Mouse (Mus musculus) gastrocnemius, postnatal 10 days (tissue): ENCODE results near the gene Hagh. TPM values are rescaled to one million over a fixed set of nuclear protein-coding genes. Genes with fewer than 3 reads are reported as not detected.
A peak's percentile ranks its signal among the peaks of the same experiment; 100 is the strongest.

Experiments used
- DNase-seq: peaks from one replicate; pipeline ENCODE4 v3.0.0; 2021; ENCODE audit warnings: mixed read lengths
- long read RNA-seq, 2 experiments: library from polyadenylated mRNA; stranded (forward); transcript quantifications; one replicate each; pipeline ENCODE4 v2.0.0; 2021
- total RNA-seq, 2 experiments: library from RNA; stranded (reverse); gene quantifications; 2 replicates each; pipeline ENCODE4 v1.2.3; 2021

The Hagh gene
- total RNA-seq: 10 to 100 TPM; 78.0 to 86.1 TPM
- long read RNA-seq, experiment 1, transcript Hagh-202 (9 exons, 1,191 nt): major isoform, 70 of 83 reads
- long read RNA-seq, experiment 1, partial matches to known transcripts: 3 of 83 reads
- long read RNA-seq, experiment 1, other reads (novel, unspliced or antisense): 10 of 83 reads
- long read RNA-seq, experiment 2, transcript Hagh-202 (9 exons, 1,191 nt): major isoform, 81 of 94 reads
- long read RNA-seq, experiment 2, partial matches to known transcripts: 1 of 94 reads
- long read RNA-seq, experiment 2, other reads (novel, unspliced or antisense): 12 of 94 reads

- DNase-seq: no peak
These were observed at the start of gene Hagh for GRCm38 (mm10) chr17:24839842-24840241. Gene Hagh, plus strand, starts transcription at chr17:24840143.

GRCm38 (mm10) chr17:24792190-24792589 is 47.8 kb upstream of the Hagh start:
- no peak for DNase-seq

GRCm38 (mm10) chr17:24794791-24795190 is 45.2 kb upstream of the Hagh start:
- no peak for DNase-seq

GRCm38 (mm10) chr17:24796969-24797368 is 43.0 kb upstream of the Hagh start:
- no peak for DNase-seq

GRCm38 (mm10) chr17:24798229-24798628 is 41.7 kb upstream of the Hagh start:
- no peak for DNase-seq

- no peak for DNase-seq
These were observed 40.5 kb upstream of the Hagh start for GRCm38 (mm10) chr17:24799476-24799875.

- no peak for DNase-seq
These were observed 39.4 kb upstream of the Hagh start for GRCm38 (mm10) chr17:24800524-24800923.

- DNase-seq: peak; percentile 64
These were observed 35.7 kb upstream of the Hagh start, which contains the start of gene Meiob for GRCm38 (mm10) chr17:24803952-24804951. Gene Meiob, plus strand, starts transcription at chr17:24804289.

GRCm38 (mm10) chr17:24811211-24811610 is 28.7 kb upstream of the Hagh start:
- DNase-seq: no peak

GRCm38 (mm10) chr17:24812215-24812614 is 27.7 kb upstream of the Hagh start:
- no peak for DNase-seq

- DNase-seq: no peak
These were observed 24.7 kb upstream of the Hagh start for GRCm38 (mm10) chr17:24815256-24815655.

- no peak for DNase-seq
These were observed 22.4 kb upstream of the Hagh start for GRCm38 (mm10) chr17:24817503-24817902.

- DNase-seq: no peak
These were observed 21.8 kb upstream of the Hagh start for GRCm38 (mm10) chr17:24818172-24818571.

- no peak for DNase-seq
These were observed 20.5 kb upstream of the Hagh start for GRCm38 (mm10) chr17:24819469-24819868.

GRCm38 (mm10) chr17:24821351-24822280 is 18.3 kb upstream of the Hagh start:
- no peak for DNase-seq

GRCm38 (mm10) chr17:24840341-24840740 is 398 bp downstream of the Hagh start:
- DNase-seq: no peak

- no peak for DNase-seq
These were observed 1.2 kb downstream of the Hagh start for GRCm38 (mm10) chr17:24841133-24841532.

GRCm38 (mm10) chr17:24842631-24843030 is 2.7 kb downstream of the Hagh start:
- DNase-seq: no peak

GRCm38 (mm10) chr17:24844525-24844924 is 4.6 kb downstream of the Hagh start:
- DNase-seq: no peak

- DNase-seq: no peak
These were observed 7.4 kb downstream of the Hagh start for GRCm38 (mm10) chr17:24847386-24847785.

GRCm38 (mm10) chr17:24848600-24849031 is 8.7 kb downstream of the Hagh start:
- DNase-seq: no peak

GRCm38 (mm10) chr17:24849733-24850064 is 9.8 kb downstream of the Hagh start:
- no peak for DNase-seq
